Mouse (Mus musculus): Measurements from ENCODE around the gene Il7r.

Il7r gene

GRCm38 (mm10) chr15:9471053-9471685, 58.8 kb downstream of the Il7r start:
- no peak for DNase-seq

GRCm38 (mm10) chr15:9464039-9464438, 65.9 kb downstream of the Il7r start:
- DNase-seq: no peak

- peak; percentile 27 for DNase-seq
Measured at GRCm38 (mm10) chr15:9463521-9464027, 66.4 kb downstream of the Il7r start.

All from thymus, postnatal 25 days (tissue).